In the genomic region with DNA sequence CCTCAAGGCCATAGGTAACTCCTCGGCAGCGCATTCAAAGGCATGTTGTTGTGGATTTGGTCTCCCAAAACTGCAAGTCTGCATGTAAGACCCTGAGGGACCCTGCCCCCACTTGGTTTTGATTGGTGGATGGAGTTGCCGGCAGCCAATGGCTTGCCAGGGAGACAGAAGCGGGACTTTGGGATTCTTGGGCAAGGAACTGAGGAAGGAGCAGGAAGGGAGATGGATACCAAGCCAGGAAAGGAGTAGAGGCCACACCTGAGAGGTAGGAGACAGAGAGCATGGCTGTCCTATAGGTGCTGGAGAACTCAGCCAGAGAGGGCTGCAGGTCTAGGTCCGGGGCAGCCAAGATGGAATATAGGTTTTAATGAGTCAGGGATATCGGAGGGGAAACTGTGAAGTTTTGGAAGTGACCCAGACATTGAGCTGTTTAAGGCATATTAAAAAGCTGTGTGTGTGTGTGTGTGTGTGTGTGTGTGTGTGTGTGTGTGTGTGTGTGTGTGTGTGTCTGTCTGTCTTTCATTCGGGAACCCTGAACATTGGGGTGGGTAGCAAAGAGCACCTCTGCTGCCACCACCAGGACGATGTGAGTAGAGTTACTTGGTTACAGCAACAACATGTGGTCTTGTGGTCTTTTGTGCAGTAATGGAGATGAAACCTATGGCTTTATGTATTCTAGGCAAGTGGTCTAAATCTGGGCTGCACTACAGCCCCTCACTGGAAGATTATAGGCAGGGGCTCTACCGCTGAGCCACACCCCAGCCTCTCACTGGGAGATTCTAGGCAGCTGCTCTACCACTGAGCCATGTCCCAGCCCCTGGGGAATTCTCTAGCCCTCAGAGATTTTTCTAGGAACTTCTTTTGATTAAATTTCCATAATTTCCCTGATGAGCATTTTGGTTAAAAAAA, we compare ENCODE assay signal across 9 mouse cellular contexts. TPM values are rescaled to one million over a fixed set of nuclear protein-coding genes. Genes with fewer than 3 reads are reported as not detected.
DNase-seq lines count a peak whose midpoint lies in the region; ATAC-seq and TF ChIP-seq lines count a peak whose summit lies in the region.
"Had no signal": no experiment of that assay in that cellular context is flagged by ENCODE, and none has a peak within 500 bp of the region (broad histone marks: within the 10 kb centered on the region; RNA-seq: fewer than 3 reads in every experiment).

No protein-coding gene starts in this region.

- H3K36me3 ChIP-seq in heart, embryonic 10.5 days = no peaks in the 10 kb centered on the region
- H3K36me3 ChIP-seq in hindbrain, embryonic 10.5 days = no peaks in the 10 kb centered on the region
- H3K36me3 ChIP-seq in limb, embryonic 14.5 days (ENCODE audit: control insufficient read depth, insufficient read depth, low read length) = no peaks in the 10 kb centered on the region
- H3K36me3 ChIP-seq in stomach, embryonic 14.5 days (ENCODE audit: control insufficient read depth, insufficient read depth, low read length) = no peaks in the 10 kb centered on the region

- peak overlapping the region; percentile 36 for H3K4me2 ChIP-seq in limb, embryonic 14.5 days (replicated peaks; ENCODE audit: low read depth, low read length, severe bottlenecking)
- peak overlapping the region; percentile 17 for H3K4me2 ChIP-seq in stomach, embryonic 14.5 days (replicated peaks; ENCODE audit: low read depth, low read length)

- H3K4me3 ChIP-seq in heart, embryonic 10.5 days = peak overlapping the region; percentile 45
- H3K4me3 ChIP-seq in hindbrain, embryonic 10.5 days = peak overlapping the region; percentile 46
- H3K4me3 ChIP-seq in limb, embryonic 14.5 days (replicated peaks; ENCODE audit: low read length) = peak overlapping the region; percentile 12
- H3K4me3 ChIP-seq in stomach, embryonic 14.5 days (ENCODE audit: low read depth, low read length) = no peak overlapping the region

- no peak for TF ChIP-seq POLR2A in limb, embryonic 14.5 days (IDR thresholded peaks at IDR 0.05; ENCODE audit: borderline replicate concordance, extremely low read depth, insufficient read depth, insufficient read length)

- H3K4me1 ChIP-seq in heart, embryonic 10.5 days = no peaks in the 10 kb centered on the region
- H3K4me1 ChIP-seq in hindbrain, embryonic 10.5 days (replicated peaks) = peaks cover 4% of the 10 kb centered on the region; the same call in 1 of the 2 replicates
- H3K4me1 ChIP-seq in limb, embryonic 14.5 days (ENCODE audit: control insufficient read depth, insufficient read depth, low read length) = no peaks in the 10 kb centered on the region
- no peaks in the 10 kb centered on the region for H3K4me1 ChIP-seq in stomach, embryonic 14.5 days (ENCODE audit: control insufficient read depth, insufficient read depth, low read length)

- DNase-seq in heart, embryonic 10.5 days (ENCODE audit: low spot score) = no peak
- no peak for DNase-seq in heart, adult 8-10 months (ENCODE audit: low spot score)
- DNase-seq in hindbrain, embryonic 10.5 days (ENCODE audit: low spot score) = peak; percentile 63
- DNase-seq in limb, embryonic 14.5 days (ENCODE audit: low spot score) = peak; percentile 5
- DNase-seq in right cerebral cortex, postnatal 36 days (ENCODE audit: low spot score in 2 of 2) = no peak
- no peak for DNase-seq in cerebellum, adult 11-12 months

- WGBS in heart, embryonic 10.5 days = 11% methylated on average over 9 of the region's 9 CpGs
- WGBS in hindbrain, embryonic 10.5 days = 18% methylated on average over 9 of the region's 9 CpGs
- 20% methylated on average over 9 of the region's 9 CpGs for WGBS in limb, embryonic 14.5 days
- 22% methylated on average over 9 of the region's 9 CpGs for WGBS in stomach, embryonic 14.5 days

- H3K9ac ChIP-seq in limb, embryonic 14.5 days (ENCODE audit: low read depth, low read length, severe bottlenecking) = 0 out of 2 replicates have a peak overlapping the region, but pooled peaks have one; percentile 17
- H3K9ac ChIP-seq in stomach, embryonic 14.5 days (replicated peaks; ENCODE audit: low read depth, low read length) = no peak overlapping the region

- no peaks in the 10 kb centered on the region for H3K27me3 ChIP-seq in heart, embryonic 10.5 days (ENCODE audit: insufficient read depth, poor library complexity, severe bottlenecking)
- H3K27me3 ChIP-seq in hindbrain, embryonic 10.5 days (ENCODE audit: insufficient read depth, poor library complexity, severe bottlenecking) = no peaks in the 10 kb centered on the region
- no peaks in the 10 kb centered on the region for H3K27me3 ChIP-seq in limb, embryonic 14.5 days (ENCODE audit: control insufficient read depth, insufficient read depth, low read length)
- H3K27me3 ChIP-seq in stomach, embryonic 14.5 days (ENCODE audit: control insufficient read depth, insufficient read depth, low read length) = no peaks in the 10 kb centered on the region

- no peak overlapping the region for H3K27ac ChIP-seq in heart, embryonic 10.5 days
- H3K27ac ChIP-seq in hindbrain, embryonic 10.5 days = no peak overlapping the region; the same call in 1 of the 2 replicates
- no peak overlapping the region for H3K27ac ChIP-seq in limb, embryonic 14.5 days (replicated peaks; ENCODE audit: low read depth, low read length)
- H3K27ac ChIP-seq in stomach, embryonic 14.5 days (ENCODE audit: low read length) = no peak overlapping the region

- no peaks in the 10 kb centered on the region for H3K9me3 ChIP-seq in heart, embryonic 10.5 days
- H3K9me3 ChIP-seq in hindbrain, embryonic 10.5 days = no peaks in the 10 kb centered on the region
- H3K9me3 ChIP-seq in limb, embryonic 14.5 days (ENCODE audit: control insufficient read depth, low read length) = no peaks in the 10 kb centered on the region
- H3K9me3 ChIP-seq in stomach, embryonic 14.5 days (ENCODE audit: control insufficient read depth, low read depth, low read length) = no peaks in the 10 kb centered on the region

- ATAC-seq in common myeloid progenitor, adult 5-6 weeks (replicated peaks; ENCODE audit: low read depth, poor library complexity, severe bottlenecking) = peak; percentile 71
- ATAC-seq in limb, embryonic 14.5 days (ENCODE audit: low FRiP score, low read depth) = peak; percentile 57; the same call in 1 of the 2 replicates
- ATAC-seq in stomach, embryonic 14.5 days (ENCODE audit: insufficient number of reproducible peaks, insufficient read depth, low FRiP score, low read depth) = 0 out of 2 replicates have a peak, but pooled peaks have one; percentile 46

RNA-seq across cellular contexts. Expression of a gene that starts 37.2 kb away (rescaled TPM):
- not detected in 2 replicates for polyA plus RNA-seq in heart, embryonic 10.5 days (2016; fragmentation: Nextera tagmentation; extraction: Ambion mirVana)
- 1 to 10 TPM; 4.4 to 7.8 (median 6.2) TPM for total RNA-seq in heart, adult 8-10 months (2022)
- not detected in 2 replicates for total RNA-seq in common myeloid progenitor, adult 5-6 weeks (2017)
- not detected in 2 replicates for polyA plus RNA-seq in hindbrain, embryonic 10.5 days (2016; fragmentation: Nextera tagmentation; extraction: Ambion mirVana)
- polyA plus RNA-seq in limb, embryonic 14.5 days (2012; rRNA removed) = not detected in 2 replicates
- not detected in 2 replicates for polyA plus RNA-seq in limb, embryonic 14.5 days (2014; fragmentation: Nextera tagmentation; extraction: Ambion mirVana)
- not detected in 2 replicates for polyA plus RNA-seq in stomach, embryonic 14.5 days (2014; fragmentation: Nextera tagmentation; extraction: Ambion mirVana)
- total RNA-seq: MEL had no signal

RNA-seq across cellular contexts. Expression of a gene that starts 43.5 kb away (rescaled TPM):
- polyA plus RNA-seq in heart, embryonic 10.5 days (2016; fragmentation: Nextera tagmentation; extraction: Ambion mirVana) = 4.7 and 5.5 TPM in 2 replicates
- 10 to 100 TPM in 1 of 4 experiments, 1 to 10 TPM in 3; 4.1 to 11.5 (median 5.2) TPM for total RNA-seq in heart, adult 8-10 months (2022)
- 0.27 and 0.29 TPM in 2 replicates for total RNA-seq in common myeloid progenitor, adult 5-6 weeks (2017)
- polyA plus RNA-seq in hindbrain, embryonic 10.5 days (2016; fragmentation: Nextera tagmentation; extraction: Ambion mirVana) = 0.44 and 0.46 TPM in 2 replicates
- 2.6 and 3.3 TPM in 2 replicates for polyA plus RNA-seq in limb, embryonic 14.5 days (2012; rRNA removed)
- 1.6 and 2.0 TPM in 2 replicates for polyA plus RNA-seq in limb, embryonic 14.5 days (2014; fragmentation: Nextera tagmentation; extraction: Ambion mirVana)
- polyA plus RNA-seq in stomach, embryonic 14.5 days (2014; fragmentation: Nextera tagmentation; extraction: Ambion mirVana) = 32.0 and 34.1 TPM in 2 replicates
- total RNA-seq: MEL had no signal

Comparison
In these comparisons a context has a peak if more than half of its experiments do, and no peak if none do; other contexts are left out.
1. DNase-seq: peak in hindbrain, embryonic 10.5 days (single experiment) and limb, embryonic 14.5 days (single experiment); none in heart, embryonic 10.5 days (single experiment), heart, adult 8-10 months (single experiment), right cerebral cortex, postnatal 36 days (0 of 2) and cerebellum, adult 11-12 months (single experiment).
2. Peak in every context shown above with its lines, with median percentiles within 50 percentile points of each other: ATAC-seq.